Mouse (Mus musculus) R1 (cell line): ENCODE data around the gene Nr1d1.

Experiments used
- DNase-seq: peaks from one replicate; pipeline ENCODE4 v3.0.0-alpha.2; 2018; ENCODE audit warnings: low read depth, low spot score

Nr1d1 gene

DNA sequence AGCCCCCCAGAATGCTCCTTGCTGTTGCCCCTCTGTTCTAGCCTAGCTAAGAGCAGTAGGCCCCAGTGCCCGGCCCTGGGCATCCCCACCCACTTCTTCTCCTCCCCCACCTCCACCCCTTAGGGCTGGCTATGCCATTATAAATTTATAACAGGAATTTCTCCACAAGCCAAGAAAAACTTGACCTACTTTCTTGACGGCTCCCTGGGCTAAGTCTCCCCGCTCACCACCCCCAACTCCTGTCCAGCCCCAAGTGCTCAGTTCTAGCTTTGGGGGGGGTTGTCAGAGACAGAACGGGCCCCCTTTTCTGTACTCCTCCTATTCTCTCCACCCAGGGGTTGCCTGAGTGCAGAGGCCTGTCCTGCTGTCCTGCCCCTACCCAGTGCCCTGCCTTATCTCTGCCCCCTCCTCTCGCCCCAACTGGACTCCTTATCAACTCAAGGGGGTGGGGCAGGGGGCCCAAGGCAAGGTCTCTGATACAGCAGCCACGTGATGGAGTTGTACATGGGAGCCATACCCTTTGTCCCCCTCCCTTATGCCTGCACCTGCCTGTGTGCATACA lies 23.8 kb downstream of the Nr1d1 start:
- no peak for DNase-seq

GRCm38 (mm10) chr11:98750351-98751201 lies 24.6 kb downstream of the Nr1d1 start:
- no peak for DNase-seq

- no peak for DNase-seq
Measured at GRCm38 (mm10) chr11:98749716-98750115, 25.4 kb downstream of the Nr1d1 start.

DNA sequence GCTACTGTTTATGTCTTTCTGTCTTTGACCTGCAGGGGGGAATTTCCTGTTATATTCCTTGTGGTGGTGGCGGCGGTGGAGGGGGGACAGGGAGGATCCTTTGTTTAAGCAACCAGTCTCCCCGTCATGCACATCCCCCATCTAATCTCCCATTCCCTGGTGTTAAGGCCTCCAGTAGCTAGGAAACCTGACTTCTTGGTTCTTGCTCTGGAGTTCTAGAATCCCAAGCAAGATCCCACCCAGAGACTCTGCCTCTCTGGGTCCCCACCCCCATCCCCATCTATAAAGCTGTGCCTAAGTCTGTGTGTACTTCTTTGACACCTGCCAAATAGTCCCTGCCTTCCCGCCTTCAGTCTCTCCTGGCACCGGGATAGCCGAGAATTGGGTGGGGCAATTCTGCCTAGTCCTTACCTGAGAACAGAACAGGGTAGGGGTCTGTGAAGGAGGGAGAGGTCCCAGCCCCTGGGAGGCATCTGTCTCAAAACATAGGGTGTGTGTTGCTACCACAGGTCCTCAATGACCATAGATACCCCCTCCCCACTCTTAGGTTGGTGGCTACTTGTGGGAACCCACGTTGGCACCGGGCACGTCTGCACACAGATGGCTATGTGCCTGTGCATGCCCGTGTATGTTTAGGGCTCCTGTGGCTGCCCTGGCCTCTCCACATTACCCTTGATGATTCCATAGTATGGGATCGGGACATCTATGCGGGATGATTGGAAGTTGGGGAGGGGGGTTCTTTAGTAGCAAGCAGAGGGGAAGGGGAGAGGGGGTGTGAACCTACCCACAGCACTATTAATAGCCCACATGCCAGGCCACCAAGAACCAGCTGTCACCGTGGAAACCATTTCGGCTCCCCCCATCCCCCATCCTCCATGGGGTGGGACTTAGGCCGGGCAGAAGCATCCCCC lies 26.4 kb downstream of the Nr1d1 start:
- DNase-seq: peak; percentile 50

GRCm38 (mm10) chr11:98747804-98748505 lies 27.2 kb downstream of the Nr1d1 start:
- DNase-seq: no peak

DNA sequence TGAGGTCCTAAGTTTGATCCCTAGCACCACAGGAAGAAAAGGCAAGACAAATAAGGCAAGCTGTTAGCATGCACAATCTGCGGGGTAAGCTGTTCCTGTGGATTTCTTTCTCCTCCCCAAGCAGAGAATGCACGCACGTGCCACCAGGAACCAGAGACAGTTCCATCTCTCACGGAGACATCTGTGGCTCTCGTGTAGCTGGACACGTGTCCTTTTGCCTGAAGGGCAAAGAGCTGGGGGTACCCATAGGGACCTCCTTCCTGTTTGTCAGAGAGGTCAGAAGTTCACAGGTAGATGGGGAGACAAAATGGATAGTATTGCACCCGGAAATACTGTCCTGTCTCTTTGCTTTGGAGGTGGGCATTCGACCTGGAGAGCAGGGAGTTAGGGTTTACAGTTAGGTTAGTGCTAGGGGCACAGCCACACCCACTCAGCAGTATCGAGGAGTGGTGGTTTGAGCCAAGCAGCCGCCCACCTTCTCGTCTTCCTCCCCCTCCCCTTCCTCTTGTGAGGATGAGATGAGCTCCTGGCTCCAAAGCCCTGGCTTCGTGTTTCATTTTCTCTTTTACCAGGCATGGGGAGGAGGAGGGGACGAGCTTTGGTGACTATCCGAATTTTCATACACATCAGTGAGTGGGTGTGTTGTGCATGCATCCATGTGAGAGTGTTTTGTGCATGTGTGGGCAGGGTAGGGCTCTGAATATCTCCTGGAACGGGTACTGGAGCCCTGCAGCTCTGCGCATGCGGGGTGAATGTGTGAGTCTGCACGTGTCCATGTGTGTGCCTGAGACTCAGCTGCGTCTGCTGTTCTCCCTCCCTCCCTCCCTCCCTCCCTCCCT lies 28.1 kb downstream of the Nr1d1 start:
- DNase-seq: peak; percentile 55

DNA sequence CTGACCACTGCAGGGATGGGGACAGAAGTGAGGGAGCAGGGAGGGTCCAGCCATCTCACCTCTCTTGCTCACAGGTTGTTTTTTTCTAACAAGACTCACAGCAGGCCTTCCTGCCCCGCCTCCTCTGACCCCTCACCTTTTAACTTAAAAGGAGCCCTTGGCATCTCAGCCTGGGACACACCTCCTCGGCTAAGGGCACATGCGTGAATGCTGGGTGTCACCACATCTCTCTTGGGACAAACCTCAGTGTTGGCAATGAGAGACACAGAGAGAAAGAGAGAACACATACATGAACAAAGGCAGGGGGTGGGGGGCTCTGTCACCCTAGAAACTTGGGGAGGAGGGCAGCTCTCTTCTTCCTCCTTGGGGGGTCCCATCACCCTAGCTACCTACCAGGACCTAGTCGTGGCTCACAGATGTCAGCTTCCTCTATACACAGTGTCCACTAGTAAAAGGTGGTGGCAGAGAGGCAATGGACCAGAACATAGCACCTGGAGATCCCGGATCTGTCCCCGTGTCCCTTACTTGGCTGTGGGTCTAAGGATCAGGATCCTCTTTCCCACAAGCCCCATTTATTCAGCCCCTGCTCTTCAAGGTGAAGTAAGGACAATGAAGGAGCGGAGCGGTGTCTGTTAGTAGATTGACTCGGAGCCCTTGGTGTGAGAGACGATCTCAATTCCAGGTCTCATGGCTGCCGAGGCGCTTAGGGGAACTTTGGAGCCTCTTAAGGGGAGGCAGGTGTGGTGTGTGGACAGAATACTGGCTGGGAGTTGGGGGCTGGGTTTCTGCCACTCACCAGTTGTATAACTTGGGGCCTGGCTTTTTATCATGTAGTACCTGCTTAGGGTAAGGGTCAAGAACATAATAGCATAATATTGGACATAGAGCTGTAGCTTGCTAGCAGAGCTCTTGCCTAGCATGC lies 28.9 kb downstream of the Nr1d1 start:
- DNase-seq: no peak

GRCm38 (mm10) chr11:98744456-98745019 lies 30.6 kb downstream of the Nr1d1 start:
- DNase-seq: no peak

DNA sequence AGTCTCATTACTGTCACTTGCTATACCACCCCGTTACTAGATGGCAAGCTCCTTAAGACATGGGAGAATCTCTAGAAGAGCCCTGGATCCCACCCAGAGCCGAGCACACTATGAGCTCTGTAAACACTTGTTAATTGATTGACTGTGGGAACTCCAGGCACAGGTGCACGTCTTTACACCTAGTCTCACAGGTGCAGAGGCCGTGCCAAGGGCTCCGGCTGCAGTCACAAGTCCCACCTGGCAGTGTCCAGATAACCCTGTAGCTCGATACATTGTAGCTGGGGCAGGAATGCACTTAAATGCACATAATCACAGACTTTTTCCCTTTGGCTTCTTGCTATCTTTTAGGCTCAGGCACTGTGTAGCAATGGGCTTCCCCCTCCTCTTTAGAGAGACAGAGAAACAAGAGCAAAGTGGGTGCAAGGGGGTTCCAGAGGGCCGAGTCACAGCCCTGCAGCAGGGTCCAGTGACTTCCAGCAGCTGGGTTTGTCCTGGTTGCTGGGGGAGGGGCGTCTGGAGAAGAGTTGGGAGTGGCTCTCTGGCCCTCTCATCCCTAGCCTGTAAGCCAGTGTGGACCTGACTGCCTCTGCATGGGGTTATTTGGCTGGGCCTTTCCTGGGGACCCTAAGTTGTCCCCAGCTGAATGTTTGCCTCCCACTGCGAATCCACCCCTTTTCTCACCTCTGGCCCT lies 31.3 kb downstream of the Nr1d1 start:
- DNase-seq: no peak

GRCm38 (mm10) chr11:98742397-98743291 lies 32.5 kb downstream of the Nr1d1 start:
- peak; percentile 42 for DNase-seq

GRCm38 (mm10) chr11:98741622-98742396 lies 33.3 kb downstream of the Nr1d1 start:
- peak; percentile 78 for DNase-seq

- no peak for DNase-seq
Measured at GRCm38 (mm10) chr11:98741051-98741620, 34.0 kb downstream of the Nr1d1 start.

- peak; percentile 60 for DNase-seq
Measured at GRCm38 (mm10) chr11:98740393-98741050, 34.6 kb downstream of the Nr1d1 start, which contains the start of gene Thra. Gene Thra, plus strand, starts transcription at chr11:98740638.

DNA sequence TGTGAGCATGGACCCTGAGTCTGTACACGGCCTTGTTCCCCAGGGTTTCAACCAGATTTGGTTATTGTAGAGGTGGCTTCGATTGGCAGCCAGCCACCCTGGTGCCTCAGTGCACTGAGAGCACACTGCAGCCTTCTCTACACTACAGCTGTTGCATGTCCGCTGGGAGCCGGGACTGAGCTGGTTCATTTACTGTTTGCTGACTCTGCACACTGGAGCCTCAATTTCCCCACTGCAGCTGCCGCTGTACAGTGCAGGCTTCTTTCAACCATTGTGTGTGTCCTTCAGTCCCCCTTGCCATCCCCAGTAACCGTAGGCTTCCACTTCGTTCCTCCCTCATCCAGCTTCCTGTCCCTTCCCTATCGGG lies 35.1 kb downstream of the Nr1d1 start:
- DNase-seq: no peak

GRCm38 (mm10) chr11:98738925-98739324 lies 36.2 kb downstream of the Nr1d1 start:
- no peak for DNase-seq

DNA sequence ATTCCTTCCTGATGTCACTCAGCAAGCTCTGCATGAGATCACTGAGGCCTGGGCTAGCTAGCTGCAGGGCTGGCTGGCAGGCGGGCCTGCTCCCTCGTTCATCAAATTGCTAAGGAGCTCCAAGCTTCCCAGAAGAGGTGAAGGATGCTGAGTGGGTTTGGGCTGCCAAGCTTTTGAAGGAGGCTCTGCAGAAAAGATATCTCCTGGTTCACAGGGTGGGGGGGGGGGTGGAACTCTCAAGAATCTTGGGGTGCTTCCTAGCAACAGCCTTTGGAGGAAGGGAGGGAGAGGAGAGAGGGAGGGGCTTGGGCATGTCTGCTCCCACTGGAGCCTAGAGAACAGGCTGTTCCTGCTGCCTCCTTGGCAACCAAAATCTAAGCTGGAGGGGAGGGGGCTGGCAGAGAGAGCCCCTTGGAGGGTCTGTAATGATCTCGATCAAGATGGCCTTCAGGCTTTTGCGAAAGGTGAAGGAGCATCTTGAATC lies 36.7 kb downstream of the Nr1d1 start:
- peak; percentile 41 for DNase-seq
